Mouse (Mus musculus): ENCODE results near the gene Agbl5.

- no peak for TF ChIP-seq CTCF (conservative IDR thresholded peaks at IDR 0.05; ENCODE audit: low read length)
- no peak for TF ChIP-seq POU5F1 (IDR thresholded peaks at IDR 0.05; ENCODE audit: borderline replicate concordance, low read length)
Measured at GRCm38 (mm10) chr5:30853522-30853921, 35.0 kb upstream of the Agbl5 start.

Measured in E14TG2a.4 (cell line).